Mouse (Mus musculus) liver, adult (tissue): ENCODE results near the gene Lama2.

Source experiments
- GATA4 ChIP-seq: IDR thresholded peaks from 2 replicates; pipeline ENCODE4 v1.6.1; 2014; ENCODE audit warnings: mild to moderate bottlenecking, low read length; ENCODE audit not compliant: insufficient replicate concordance

Gene Lama2

DNA sequence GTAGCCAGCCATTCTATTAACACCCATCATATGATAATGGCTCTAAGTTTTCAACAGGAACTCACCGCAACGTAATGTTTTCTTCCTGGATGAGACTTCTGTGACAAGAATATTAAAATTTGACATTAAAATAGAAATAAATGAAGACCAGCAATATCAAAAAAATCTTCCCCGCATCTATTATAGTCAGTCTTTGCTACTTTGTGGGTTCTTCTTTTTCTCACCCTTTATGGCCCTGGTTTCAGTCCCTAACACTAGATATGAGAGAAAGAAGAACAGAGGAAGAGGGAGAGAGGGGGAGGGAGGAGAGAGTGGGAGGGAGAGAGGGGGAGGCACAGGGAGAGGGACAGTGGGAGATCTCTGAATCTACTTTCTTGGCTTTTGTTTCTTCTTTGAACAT, at the start of gene Lama2:
TSS of gene Lama2 (minus strand) at position 101 of the 400 bp plus-strand sequence.
- TF ChIP-seq GATA4, result no peak

DNA sequence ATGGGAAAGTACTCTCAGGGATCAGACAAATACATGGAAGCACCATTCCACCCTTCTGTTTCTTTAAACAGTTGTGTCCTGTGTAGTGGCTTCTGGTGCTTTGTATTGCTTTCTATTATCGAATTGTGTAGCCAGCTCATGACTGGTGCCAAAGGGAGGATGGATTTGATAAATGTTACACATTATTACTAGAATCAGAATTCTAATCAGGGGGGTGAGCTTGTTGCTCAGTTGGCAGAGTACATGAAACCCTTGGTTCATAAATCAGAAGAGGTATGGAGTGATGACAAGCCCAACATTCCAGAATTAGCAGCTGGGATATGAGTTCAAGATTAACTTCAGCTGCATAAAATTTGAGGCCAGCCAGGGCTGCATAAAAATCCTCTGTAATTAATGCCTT, 44.8 kb upstream of the Lama2 start:
- no peak for TF ChIP-seq GATA4

DNA sequence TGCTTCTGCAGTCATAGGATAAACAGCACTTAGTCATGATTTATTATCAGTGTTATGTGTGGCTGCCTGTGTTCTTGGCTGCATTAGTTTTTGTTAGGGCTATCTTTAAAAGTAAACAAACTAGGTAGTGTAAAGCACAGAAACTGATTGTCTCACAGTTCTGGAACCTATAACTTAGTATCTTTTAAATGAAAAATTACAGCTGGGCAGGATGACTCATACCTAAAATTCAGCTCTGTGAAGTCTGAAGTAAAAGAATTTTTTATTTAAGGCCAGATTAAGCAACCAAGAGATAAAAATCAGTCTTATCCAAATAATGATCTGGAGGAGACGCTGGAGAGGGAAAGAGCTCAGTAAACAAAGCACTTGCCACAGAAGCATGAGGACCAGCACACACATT, 43.8 kb upstream of the Lama2 start:
- TF ChIP-seq GATA4, result no peak

DNA sequence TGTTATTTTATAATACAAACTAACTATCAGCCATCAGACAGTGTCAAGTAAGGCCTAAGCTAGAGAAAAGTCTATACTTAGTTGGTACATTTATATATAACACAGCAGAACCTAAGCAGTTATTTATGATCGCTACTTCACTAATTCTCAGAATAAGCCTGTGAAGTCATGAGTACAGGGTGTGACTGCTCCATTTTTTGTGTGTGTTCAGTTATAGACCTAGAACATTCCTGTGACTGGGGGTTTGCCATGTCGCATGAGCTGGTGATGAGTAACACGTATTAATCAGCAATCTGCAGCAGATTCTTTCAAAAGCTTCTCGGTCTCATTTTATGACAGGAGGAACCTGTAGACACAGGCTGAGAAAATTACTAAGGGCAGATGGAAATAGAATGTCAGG, 34.6 kb upstream of the Lama2 start:
- TF ChIP-seq GATA4, result no peak

DNA sequence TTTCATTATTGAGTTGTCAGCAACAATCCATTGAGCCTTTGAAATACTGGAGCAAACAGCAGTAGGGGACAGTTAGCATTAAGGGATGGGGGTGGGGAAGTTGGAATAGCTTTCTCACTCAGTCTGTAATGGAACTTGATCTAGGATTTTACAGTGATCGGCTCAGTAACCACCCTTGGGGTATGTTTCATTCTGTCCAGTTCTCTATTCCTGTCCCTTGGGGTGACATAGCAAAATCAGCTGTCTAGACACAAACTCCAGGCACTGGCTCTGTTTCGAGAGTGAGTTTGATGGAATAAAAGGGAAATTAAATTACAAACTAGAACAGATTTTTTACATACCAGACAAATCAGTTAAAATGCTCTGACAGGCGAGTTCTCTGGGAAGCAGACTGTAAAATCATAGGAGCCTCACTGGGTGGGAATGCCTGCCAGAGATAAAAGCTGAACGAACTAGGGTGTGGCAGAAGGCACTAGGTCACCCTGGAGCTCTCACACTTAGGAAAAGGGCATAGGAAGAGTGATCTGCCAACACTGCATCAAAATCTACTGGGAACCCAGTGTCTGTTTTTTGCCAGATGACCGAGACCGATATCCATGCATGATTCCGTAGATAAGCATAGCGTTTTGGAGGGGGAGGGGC, 33.3 kb upstream of the Lama2 start:
- no peak for TF ChIP-seq GATA4

DNA sequence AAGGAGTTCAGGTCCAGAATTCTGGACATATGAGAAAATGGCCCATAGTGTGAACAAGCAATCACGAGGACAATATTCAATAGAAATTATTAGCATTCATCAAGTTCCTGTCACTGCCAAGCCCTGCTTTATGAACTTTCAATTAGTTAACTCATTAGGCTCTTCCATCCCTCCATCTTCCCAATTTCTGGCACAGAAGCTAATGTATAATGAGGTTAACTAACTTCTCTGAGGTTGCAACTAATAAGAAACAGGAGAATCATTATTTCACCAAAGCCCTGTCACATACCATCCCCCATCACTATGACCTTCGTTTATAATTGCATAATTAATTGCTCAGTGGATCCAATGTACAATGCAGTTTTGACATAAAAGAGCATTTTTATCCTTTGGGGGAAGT, 16.2 kb upstream of the Lama2 start:
- TF ChIP-seq GATA4, result no peak

DNA sequence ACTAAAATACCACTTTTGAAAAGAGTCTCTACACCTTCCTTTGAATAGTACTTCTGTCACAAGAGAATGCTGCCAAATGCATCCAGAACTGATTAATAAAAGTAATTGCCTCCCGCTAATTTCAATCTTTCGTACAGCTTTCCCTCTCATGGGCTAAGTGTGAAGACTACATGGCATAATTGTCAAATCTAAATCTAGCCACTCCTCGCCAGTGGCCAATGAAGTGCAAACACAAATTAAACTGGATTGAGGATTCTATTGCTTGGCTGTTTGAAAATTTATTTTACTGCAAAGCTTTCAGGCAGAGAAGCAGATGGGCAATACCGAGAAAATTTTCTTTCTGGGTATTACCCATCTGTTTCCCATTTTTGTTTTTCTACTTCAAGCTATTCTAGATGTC, 11.4 kb upstream of the Lama2 start:
- TF ChIP-seq GATA4, result no peak

DNA sequence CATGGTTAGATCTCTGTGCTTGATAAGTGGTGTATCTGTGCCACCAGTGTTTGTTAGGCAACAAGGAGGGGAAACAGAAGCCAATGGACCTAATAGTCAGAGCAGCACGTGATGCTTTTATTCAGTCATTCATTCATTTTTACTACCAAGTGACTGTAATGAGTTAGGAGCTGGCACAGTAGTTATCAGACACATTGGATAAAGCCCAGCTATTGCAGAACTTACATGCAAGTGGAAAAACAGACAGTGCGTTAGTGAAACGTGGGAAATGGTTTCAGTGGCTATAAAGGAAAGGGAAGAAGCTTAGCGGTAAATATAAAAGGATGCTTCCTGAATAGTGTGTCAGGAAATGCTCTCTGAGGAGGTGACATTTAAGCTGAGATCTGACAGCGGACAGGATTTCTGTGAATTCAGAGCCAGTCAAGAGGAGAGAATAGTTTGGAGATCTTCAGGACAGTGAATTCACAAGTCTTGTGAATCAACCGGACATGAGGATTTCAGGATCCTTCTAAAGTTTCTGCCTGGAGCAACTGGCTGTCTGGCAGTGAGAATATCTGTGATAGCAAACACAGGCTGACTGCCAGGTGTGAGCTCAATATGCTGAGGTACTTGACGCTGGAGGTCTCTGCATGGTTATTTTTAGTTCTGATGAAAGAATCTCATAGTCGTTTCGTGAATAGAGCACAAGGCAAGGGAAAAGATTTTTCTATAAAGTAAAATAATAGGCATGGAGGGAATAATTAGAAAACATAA, 2.3 kb upstream of the Lama2 start:
- no peak for TF ChIP-seq GATA4

DNA sequence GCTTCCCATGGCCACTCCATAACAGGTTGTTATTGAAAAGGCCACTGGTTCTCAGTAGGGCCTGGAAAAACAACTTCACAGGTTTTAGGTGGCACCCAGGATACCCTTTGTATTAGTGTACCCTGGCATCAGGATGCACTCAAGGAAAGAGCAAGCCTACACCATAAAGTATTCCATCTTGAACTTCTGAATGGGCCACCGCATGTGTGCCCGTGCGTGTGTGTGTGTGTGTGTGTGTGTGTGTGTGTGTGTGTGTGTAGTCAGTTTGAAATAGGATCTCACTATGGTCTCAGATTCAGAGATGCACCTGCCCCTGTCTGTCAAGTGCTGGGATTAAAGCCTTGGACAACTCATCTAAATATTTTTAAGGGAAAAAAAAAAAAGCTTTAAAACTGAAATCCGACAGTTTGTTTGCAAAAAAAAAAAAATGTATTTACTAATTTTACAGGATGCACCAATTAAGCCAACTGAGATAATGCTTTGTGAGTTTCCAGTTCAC, 2.0 kb downstream of the Lama2 start:
- TF ChIP-seq GATA4, result no peak

DNA sequence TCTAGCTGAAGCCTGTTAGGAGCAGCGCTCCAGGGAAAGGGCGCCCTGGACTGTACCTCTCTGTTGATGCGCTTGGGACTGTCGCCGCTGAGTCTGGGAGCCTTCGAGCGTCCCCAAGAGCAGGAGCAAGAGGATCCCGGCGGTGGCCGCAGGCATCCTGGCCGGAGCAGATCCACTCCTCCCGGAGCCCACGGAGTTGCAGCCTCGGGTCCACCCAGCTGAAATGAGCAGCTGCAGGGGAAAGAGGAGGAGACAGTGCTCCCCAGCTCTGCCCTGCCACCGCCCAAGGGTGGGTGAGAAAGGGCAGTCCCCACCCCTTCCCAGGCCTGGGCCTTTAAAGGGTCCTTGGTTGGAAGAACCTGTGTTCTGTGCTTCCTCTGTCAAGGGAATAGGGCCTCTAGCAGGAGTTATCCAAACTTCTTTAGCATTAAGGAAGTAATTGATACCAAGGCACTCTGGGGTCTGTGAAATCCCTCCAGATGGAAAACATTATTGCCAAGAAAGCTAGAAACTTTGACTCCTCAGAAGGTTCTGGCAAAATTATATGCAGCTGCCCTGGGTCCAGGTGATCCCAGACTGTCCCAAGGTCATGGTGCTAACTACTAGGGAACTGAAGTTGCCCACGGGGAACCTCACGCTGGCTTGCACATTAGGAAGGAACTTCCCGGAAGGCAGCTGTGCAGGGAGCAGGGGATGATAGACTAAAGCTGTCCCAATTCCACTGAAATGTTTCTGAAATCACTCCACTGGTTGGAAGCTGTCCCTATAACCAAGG, 2.7 kb downstream of the Lama2 start:
- TF ChIP-seq GATA4, result no peak

DNA sequence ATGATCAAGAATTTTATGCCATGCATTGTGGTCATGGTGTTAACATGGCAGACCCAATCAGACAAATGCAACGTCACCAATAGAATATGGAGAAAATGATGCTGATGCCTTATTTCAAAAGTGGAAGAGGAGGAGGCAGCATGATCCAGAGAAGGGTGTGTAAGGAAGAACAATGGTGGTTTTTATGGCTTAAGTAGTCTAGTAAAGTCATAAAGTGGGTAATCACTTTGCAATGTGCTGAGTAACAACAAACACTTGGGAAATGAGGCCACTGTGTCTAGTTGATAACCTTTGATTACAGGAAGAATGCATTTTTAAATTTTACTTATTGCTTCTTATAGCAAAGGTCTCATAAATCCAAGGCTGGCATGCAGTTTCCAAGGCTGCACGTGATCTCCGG, 23.9 kb downstream of the Lama2 start:
- no peak for TF ChIP-seq GATA4

DNA sequence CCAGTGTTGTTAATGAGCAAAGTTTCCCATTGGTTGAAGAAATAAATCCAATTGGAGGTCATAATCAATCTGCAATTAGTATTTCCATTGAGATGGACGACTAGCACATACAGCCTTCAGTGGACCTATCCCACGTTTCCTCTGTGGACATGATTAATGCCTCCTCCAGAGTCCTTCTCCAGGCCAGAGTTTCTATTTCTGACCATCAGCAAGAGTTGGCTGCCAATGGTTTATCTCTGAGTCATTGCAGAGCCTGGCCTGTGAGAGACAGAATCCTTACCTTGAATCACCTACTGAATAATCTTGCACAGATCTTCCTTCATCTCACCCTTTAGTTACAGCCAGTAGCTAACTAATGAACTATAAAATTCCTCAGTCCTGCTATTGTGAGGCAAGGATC, 86.3 kb downstream of the Lama2 start:
- TF ChIP-seq GATA4, result no peak

DNA sequence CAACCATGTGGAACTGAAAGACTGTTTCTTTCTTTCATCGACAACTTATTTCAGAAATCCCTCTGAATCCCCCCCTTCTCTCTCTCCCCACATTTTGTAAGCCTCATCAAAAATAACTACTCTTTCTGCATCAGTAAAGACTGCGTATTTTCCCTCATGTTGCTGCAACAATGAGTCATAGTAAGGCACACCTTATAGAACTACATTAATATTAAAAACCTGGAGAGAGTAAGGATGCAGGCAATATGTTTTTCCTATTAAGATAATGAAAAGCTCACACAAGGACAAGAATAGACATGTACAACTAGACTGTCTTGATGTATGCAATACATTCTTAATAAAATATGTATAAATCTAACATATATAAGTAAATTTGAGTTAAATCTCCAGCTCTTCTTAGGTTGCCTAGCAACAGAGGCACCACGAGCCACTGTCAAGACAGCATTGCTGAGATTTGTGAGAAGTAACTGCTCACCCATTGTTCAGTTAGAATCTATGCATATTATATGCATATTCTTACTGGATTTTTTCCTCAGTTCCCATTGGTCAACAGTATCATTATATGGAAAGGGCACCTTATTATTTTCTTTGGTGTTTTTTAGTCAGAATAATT, 110.6 kb downstream of the Lama2 start:
- TF ChIP-seq GATA4, result no peak

DNA sequence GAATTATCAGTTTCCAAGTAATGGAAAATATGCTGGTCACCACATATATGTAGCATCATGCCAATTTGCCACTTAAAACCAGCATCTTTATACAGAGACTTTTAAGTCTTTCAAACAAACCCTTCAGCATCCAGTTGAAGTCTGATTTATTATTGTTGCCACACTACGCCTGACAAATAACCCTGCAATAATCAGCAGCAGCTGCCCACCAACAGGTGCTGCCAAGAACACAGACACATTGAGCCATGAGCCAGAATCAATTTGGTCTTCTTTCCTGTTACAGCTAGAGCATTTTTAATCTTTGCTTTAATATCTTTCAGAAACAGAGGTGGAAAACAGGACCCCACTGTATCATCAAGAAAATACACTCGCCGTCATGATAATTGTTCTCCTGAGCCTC, 118.7 kb downstream of the Lama2 start:
- TF ChIP-seq GATA4, result no peak

DNA sequence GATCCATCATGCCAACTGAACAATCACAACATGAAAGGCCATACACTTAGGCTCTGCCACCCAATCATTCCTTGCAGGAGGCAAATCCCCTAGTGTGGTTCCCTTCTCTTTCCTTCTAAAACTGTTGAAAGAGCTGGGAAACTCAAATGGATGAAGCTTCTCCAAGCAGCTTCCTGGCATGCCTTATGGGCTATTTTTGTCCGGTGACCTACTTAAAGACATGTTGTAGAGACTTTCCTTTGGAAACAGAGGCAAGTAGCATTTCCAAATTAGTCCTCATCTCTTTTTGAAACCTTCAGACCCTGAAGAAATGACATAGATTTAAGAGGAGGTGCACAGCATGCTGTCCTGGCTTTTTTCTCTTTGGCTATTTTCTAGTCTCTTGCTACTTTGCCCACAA, 131.1 kb downstream of the Lama2 start:
- no peak for TF ChIP-seq GATA4

DNA sequence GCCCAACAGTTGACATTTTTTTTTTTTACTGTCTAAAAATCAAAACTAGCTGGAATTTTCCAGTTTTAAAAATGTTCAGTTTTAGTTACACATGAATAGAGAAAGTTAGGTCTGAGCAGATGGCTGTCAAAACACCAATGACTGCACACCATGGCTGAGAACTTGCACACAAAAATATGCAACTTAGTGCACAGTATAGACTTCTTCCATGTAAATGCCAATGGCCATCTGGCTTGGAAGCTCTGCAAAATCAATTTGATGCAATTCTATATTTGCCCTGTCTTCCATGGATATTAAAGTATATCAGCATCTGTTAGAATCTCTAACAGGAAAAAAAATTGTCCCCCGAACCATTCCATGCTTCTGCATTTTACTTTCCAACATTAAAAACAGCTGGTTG, 135.5 kb downstream of the Lama2 start:
- no peak for TF ChIP-seq GATA4

DNA sequence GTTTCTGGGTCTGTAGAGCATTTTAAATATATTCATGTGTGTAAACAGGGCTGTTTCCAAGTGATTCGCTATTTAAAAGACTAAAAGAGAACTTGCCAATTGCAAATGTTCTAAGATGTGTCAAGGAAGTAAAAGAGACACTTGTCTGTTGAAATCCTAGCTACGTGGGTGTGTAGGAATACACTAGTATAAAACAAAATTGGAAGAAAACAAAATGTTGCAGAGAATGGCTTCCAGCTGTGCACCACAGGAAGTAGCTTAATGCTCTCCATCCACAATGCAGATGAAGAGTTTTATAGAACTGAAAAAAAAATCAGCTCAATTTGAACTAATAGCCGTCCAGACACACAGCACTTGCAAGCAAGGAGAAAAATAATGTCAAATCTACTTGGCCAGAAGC, 144.0 kb downstream of the Lama2 start:
- no peak for TF ChIP-seq GATA4
